Mouse (Mus musculus) ES-Bruce4 (cell line): Measurements from ENCODE around the gene Cnga4. TPM values are rescaled to one million over a fixed set of nuclear protein-coding genes. Genes with fewer than 3 reads are reported as not detected.
"Not testable (repeated sequence)": the region's sequence is repeated elsewhere in the genome, so short reads cannot be mapped to it uniquely, and the experiment has no call there.

Source experiments
- H3K27ac ChIP-seq: 2 replicates; pipeline ENCODE4 v1.5.1; 2012; ENCODE audit warnings: low read length, inconsistent platforms; ENCODE audit not compliant: insufficient read depth
- H3K27me3 ChIP-seq: 2 replicates; pipeline ENCODE4 v1.6.1; 2012; ENCODE audit warnings: mild to moderate bottlenecking, low read length, inconsistent platforms; ENCODE audit not compliant: control insufficient read depth, poor library complexity, insufficient read depth, severe bottlenecking
- H3K36me3 ChIP-seq: 2 replicates; pipeline ENCODE4 v1.6.1; 2012; ENCODE audit warnings: inconsistent platforms, mild to moderate bottlenecking, low read length, moderate library complexity; ENCODE audit not compliant: control insufficient read depth, poor library complexity, insufficient read depth, severe bottlenecking
- H3K4me1 ChIP-seq: one replicate; pipeline ENCODE4 v1.8.1; 2011; ENCODE audit warnings: low read length; ENCODE audit not compliant: control insufficient read depth, insufficient read depth
- H3K4me3 ChIP-seq: 2 replicates; pipeline ENCODE4 v1.5.1; 2011; ENCODE audit warnings: low read depth, mild to moderate bottlenecking, low read length
- H3K9ac ChIP-seq: 2 replicates; pipeline ENCODE4 v1.6.1; 2012; ENCODE audit warnings: low read depth, mild to moderate bottlenecking, inconsistent platforms; ENCODE audit not compliant: poor library complexity, severe bottlenecking
- H3K9me3 ChIP-seq: replicated peaks from 2 replicates; pipeline ENCODE4 v1.6.1; 2012; ENCODE audit warnings: mild to moderate bottlenecking, low read length, inconsistent platforms; ENCODE audit not compliant: control insufficient read depth, poor library complexity, insufficient read depth, severe bottlenecking
- CTCF ChIP-seq: IDR thresholded peaks from one replicate; pipeline ENCODE4 v1.8.1; 2011; ENCODE audit warnings: low read depth, low read length
- EP300 ChIP-seq: IDR thresholded peaks from 2 replicates; pipeline ENCODE4 v1.6.1; 2011; ENCODE audit warnings: low read depth, low read length; ENCODE audit not compliant: insufficient read depth
- POLR2A ChIP-seq: IDR thresholded peaks from one replicate; pipeline ENCODE4 v1.8.1; 2011; ENCODE audit warnings: low read length; ENCODE audit not compliant: insufficient read depth
- polyA plus RNA-seq: library from polyadenylated mRNA; stranded (reverse); fragments of >200 nt; gene quantifications from 2 replicates; pipeline ENCODE4 v1.2.4, GENCODE M21; 2011; ENCODE audit warnings: low read depth; ENCODE audit not compliant: missing spikeins, insufficient read depth, insufficient read length

The Cnga4 gene
- polyA plus RNA-seq, 1 experiment: not detected

GRCm38 (mm10) chr7:105434798-105435197 lies 30.4 kb downstream of the Cnga4 start:
- H3K9ac ChIP-seq: no peak overlapping the region
- H3K9me3 ChIP-seq: no peaks in the 10 kb centered on the region
- no peak overlapping the region for H3K27ac ChIP-seq
- H3K4me1 ChIP-seq: no peaks in the 10 kb centered on the region
- H3K27me3 ChIP-seq: no peaks in the 10 kb centered on the region
- TF ChIP-seq POLR2A (no peak), EP300 (no peak), CTCF (no peak)
- H3K4me3 ChIP-seq: peak overlapping the region; percentile 38
- no peaks in the 10 kb centered on the region for H3K36me3 ChIP-seq

DNA sequence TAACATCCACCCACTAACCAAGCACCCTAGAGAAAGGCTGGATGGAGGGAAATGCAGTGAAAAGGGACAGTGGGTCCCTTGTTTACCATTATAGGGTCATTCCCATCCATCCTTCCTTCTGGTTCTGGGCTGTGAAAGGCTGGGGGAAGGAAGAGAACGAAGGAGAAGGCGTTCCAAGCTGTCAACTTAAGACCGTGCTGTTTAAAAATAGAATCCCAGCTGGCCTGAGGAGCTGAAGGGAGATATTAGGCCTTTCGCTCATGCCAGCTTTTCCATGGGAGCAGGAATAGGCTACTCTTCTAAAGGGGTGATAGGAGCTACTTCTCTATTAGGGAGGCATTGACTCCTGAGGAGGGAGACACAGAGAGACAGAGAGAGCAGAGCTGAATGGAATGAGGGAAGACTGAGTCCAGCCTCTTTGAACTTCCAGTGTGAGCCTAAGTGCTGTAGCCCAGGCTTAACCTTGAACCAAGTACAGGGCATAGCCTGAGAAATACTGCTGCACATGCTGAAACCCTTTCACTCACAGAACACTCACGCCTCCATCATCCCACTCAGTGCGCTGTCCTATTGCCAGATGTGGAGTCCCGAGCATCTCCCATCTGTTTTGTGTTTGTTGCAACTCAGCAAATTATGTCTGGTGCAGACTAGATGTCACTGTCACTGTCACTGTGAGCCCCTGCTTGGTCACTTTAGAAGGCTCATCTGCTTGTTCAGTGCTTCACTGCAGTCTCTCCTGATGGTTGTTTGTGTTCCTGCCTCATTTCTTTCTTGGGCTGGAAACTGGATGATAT lies 33.8 kb downstream of the Cnga4 start:
- Histone ChIP-seq H3K9me3 (no peaks in the 10 kb centered on the region), H3K27ac (no peak overlapping the region), H3K9ac (no peak overlapping the region), H3K4me3 (no peak overlapping the region), H3K27me3 (no peaks in the 10 kb centered on the region), H3K4me1 (no peaks in the 10 kb centered on the region), H3K36me3 (no peaks in the 10 kb centered on the region)
- no peak for TF ChIP-seq CTCF
- TF ChIP-seq EP300: no peak
- TF ChIP-seq POLR2A: no peak

DNA sequence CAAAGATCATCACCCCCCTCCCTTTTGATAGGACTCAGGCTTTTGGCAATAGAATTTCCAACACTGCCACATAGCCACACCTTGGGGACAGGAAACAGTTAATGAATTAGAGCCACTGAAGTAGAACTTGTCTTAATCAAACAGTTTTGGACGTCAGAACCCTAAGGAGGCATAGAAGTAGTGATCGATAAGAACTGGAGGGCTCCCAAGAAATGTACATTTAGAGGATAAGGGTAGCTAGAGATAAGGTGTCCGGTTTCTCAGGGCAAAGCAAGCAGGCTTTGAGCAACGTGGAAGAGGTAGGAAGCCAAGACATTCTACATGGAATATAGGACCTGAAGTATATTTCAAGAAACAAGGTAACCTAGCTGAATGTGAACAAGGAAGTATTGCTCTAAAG lies 37.1 kb downstream of the Cnga4 start:
- Histone ChIP-seq H3K4me3 (no peak overlapping the region), H3K9me3 (no peaks in the 10 kb centered on the region), H3K4me1 (peaks cover 1% of the 10 kb centered on the region), H3K27me3 (no peaks in the 10 kb centered on the region), H3K36me3 (no peaks in the 10 kb centered on the region), H3K9ac (no peak overlapping the region), H3K27ac (no peak overlapping the region)
- no peak for TF ChIP-seq EP300
- no peak for TF ChIP-seq CTCF
- TF ChIP-seq POLR2A: no peak

GRCm38 (mm10) chr7:105445076-105445475 lies 40.7 kb downstream of the Cnga4 start:
- TF ChIP-seq CTCF (no peak), POLR2A (no peak), EP300 (no peak)

GRCm38 (mm10) chr7:105453345-105453744 lies 49.0 kb downstream of the Cnga4 start:
- H3K27ac ChIP-seq, H3K4me1 ChIP-seq, H3K4me3 ChIP-seq, H3K27me3 ChIP-seq, H3K9ac ChIP-seq, H3K36me3 ChIP-seq, H3K9me3 ChIP-seq: not testable (repeated sequence)

More at GRCm38 (mm10) chr7:105445076-105445475, 40.7 kb downstream of the Cnga4 start:
- Histone ChIP-seq H3K36me3 (no peaks in the 10 kb centered on the region), H3K9ac (no peak overlapping the region), H3K4me3 (no peak overlapping the region), H3K4me1 (peaks cover 1% of the 10 kb centered on the region), H3K9me3 (no peaks in the 10 kb centered on the region), H3K27ac (no peak overlapping the region), H3K27me3 (no peaks in the 10 kb centered on the region)

Other genes starting within 250 kb of the Cnga4 start
- gene Olfr684, start 240.9 kb upstream of the Cnga4 start, polyA plus RNA-seq: not detected in 2 replicates
- not detected in 2 replicates for gene Olfr685, start 218.6 kb upstream of the Cnga4 start, polyA plus RNA-seq
- not detected in 2 replicates for gene Olfr686, start 197.1 kb upstream of the Cnga4 start, polyA plus RNA-seq
- gene Olfr688, start 116.5 kb upstream of the Cnga4 start, polyA plus RNA-seq: not detected in 2 replicates
- not detected in 2 replicates for gene Olfr689, start 93.4 kb upstream of the Cnga4 start, polyA plus RNA-seq
- gene Olfr690, start 70.5 kb upstream of the Cnga4 start, polyA plus RNA-seq: 0.62 TPM in 1 of 2 replicates, not detected in the other
- gene Olfr691, start 62.3 kb upstream of the Cnga4 start, polyA plus RNA-seq: 0.85 TPM in 1 of 2 replicates, not detected in the other
- gene Olfr692, start 36.3 kb upstream of the Cnga4 start, polyA plus RNA-seq: not detected in 2 replicates
- not detected in 2 replicates for gene Gm5901, start 29.5 kb upstream of the Cnga4 start, polyA plus RNA-seq
- 46.2 and 49.7 TPM in 2 replicates for gene Fam160a2, start 4.5 kb upstream of the Cnga4 start, polyA plus RNA-seq
- gene Cckbr, start 21.2 kb downstream of the Cnga4 start, polyA plus RNA-seq: 0.40 TPM in 1 of 2 replicates, not detected in the other
- gene Cavin3, start 77.7 kb downstream of the Cnga4 start, polyA plus RNA-seq: 0.96 and 1.1 TPM in 2 replicates
- 16.2 and 17.1 TPM in 2 replicates for gene Smpd1, start 149.8 kb downstream of the Cnga4 start, polyA plus RNA-seq
- gene Apbb1, start 177.1 kb downstream of the Cnga4 start, polyA plus RNA-seq: 14.7 and 16.0 TPM in 2 replicates
- not detected in 2 replicates for gene Hpx, start 195.6 kb downstream of the Cnga4 start, polyA plus RNA-seq
- 28.8 and 36.8 TPM in 2 replicates for gene Trim3, start 229.0 kb downstream of the Cnga4 start, polyA plus RNA-seq
- gene Timm10b, start 235.5 kb downstream of the Cnga4 start, polyA plus RNA-seq: 32.2 and 33.3 TPM in 2 replicates
- 33.2 and 36.4 TPM in 2 replicates for gene Arfip2, start 235.8 kb downstream of the Cnga4 start, polyA plus RNA-seq
- gene Gm45799, start 236.0 kb downstream of the Cnga4 start, polyA plus RNA-seq: 0.72 and 5.7 TPM in 2 replicates
- 1.7 and 1.8 TPM in 2 replicates for gene Dnhd1, start 246.3 kb downstream of the Cnga4 start, polyA plus RNA-seq